Mouse (Mus musculus): Measurements from ENCODE around the gene Clic3. TPM values are rescaled to one million over a fixed set of nuclear protein-coding genes. Genes with fewer than 3 reads are reported as not detected.

The Clic3 gene
- total and polyA plus RNA-seq, 3 experiments, result 0.30 to 0.71 TPM; not detected in 1

GRCm38 (mm10) chr2:25480541-25480940, 23.9 kb downstream of the Clic3 start:
- Histone ChIP-seq H3K4me3 (replicated peaks in 1 of 3; ENCODE audit: low read depth in 2 of 3, low read length in 2 of 3, poor library complexity in 1 of 3) (no peak overlapping the region), H3K4me1 (ENCODE audit: control insufficient read depth in 1 of 2, insufficient read depth in 2 of 2) (no peaks in the 10 kb centered on the region), H3K9me3 (replicated peaks; ENCODE audit: low read length) (peaks cover 9% of the 10 kb centered on the region), H3K27me3 (replicated peaks) (peaks cover 16% of the 10 kb centered on the region), H3K27ac (ENCODE audit: insufficient read depth, low read depth) (no peak overlapping the region), H3K36me3 (replicated peaks in 1 of 2; ENCODE audit: control insufficient read depth in 1 of 2, insufficient read depth in 1 of 2, low read length in 1 of 2) (no peaks in the 10 kb centered on the region), H3K79me2 (replicated peaks; ENCODE audit: control insufficient read depth, extremely low read depth, insufficient read depth, poor library complexity, severe bottlenecking) (no peaks in the 10 kb centered on the region), H3K4me2 (ENCODE audit: insufficient read depth, low read depth, poor library complexity, severe bottlenecking) (no peak overlapping the region), H3K9ac (ENCODE audit: insufficient read depth, low read depth) (no peak overlapping the region)
- dilution Hi-C loops (cut with MboI; ENCODE audit: extremely low pct_ligation_motif_present, extremely low pct_unique_long_range_greater_than_20kb, low sequenced_read_pairs) (no loop called here), in situ Hi-C loops (cut with MboI; ENCODE audit: low pct_ligation_motif_present, low pct_unique_long_range_greater_than_20kb, low sequenced_read_pairs) (no loop called here)
- no peak for DNase-seq (ENCODE audit: extremely low read depth)
- no peak for TF ChIP-seq MEF2A (IDR thresholded peaks at IDR 0.05; ENCODE audit: borderline replicate concordance, low read depth, low read length)
- no peak for TF ChIP-seq NELFE (IDR thresholded peaks at IDR 0.05; ENCODE audit: low read depth, low read length)
- no peak for TF ChIP-seq ZC3H11A (IDR thresholded peaks at IDR 0.05; ENCODE audit: low read depth, low read length)
- TF ChIP-seq CHD1 (IDR thresholded peaks at IDR 0.05; ENCODE audit: low read depth, low read length), result no peak
- TF ChIP-seq POLR2A (IDR thresholded peaks at IDR 0.05; ENCODE audit: low read depth, low read length), result no peak
- TF ChIP-seq PAX5 (IDR thresholded peaks at IDR 0.05; ENCODE audit: low read length), result no peak
- no peak for TF ChIP-seq MYC (IDR thresholded peaks at IDR 0.05; ENCODE audit: low read depth, low read length)
- TF ChIP-seq KAT2A (IDR thresholded peaks at IDR 0.05; ENCODE audit: insufficient replicate concordance, low read length), result no peak
- no peak for TF ChIP-seq E2F4 (IDR thresholded peaks at IDR 0.05; ENCODE audit: insufficient replicate concordance, low read depth, low read length)
- TF ChIP-seq ZNF384 (IDR thresholded peaks at IDR 0.05; ENCODE audit: low read depth, low read length), result no peak
- no peak for TF ChIP-seq HCFC1 (IDR thresholded peaks at IDR 0.05; ENCODE audit: low read depth, low read length)
- TF ChIP-seq TBP (conservative IDR thresholded peaks at IDR 0.05; ENCODE audit: low read depth, low read length), result no peak
- TF ChIP-seq GABPA (IDR thresholded peaks at IDR 0.05; ENCODE audit: insufficient replicate concordance, low read depth, low read length), result no peak
- TF ChIP-seq MAFK (IDR thresholded peaks at IDR 0.05; ENCODE audit: insufficient replicate concordance, low read length), result no peak

GRCm38 (mm10) chr2:25482969-25483368, 26.3 kb downstream of the Clic3 start:
- H3K27me3 ChIP-seq (replicated peaks), result peaks cover 29% of the 10 kb centered on the region
- in situ Hi-C loops (cut with MboI; ENCODE audit: low pct_ligation_motif_present, low pct_unique_long_range_greater_than_20kb, low sequenced_read_pairs), result no loop called here
- H3K36me3 ChIP-seq (replicated peaks in 1 of 2; ENCODE audit: control insufficient read depth in 1 of 2, insufficient read depth in 1 of 2, low read length in 1 of 2), result no peaks in the 10 kb centered on the region
- H3K27ac ChIP-seq (ENCODE audit: insufficient read depth, low read depth), result no peak overlapping the region
- dilution Hi-C loops (cut with MboI; ENCODE audit: extremely low pct_ligation_motif_present, extremely low pct_unique_long_range_greater_than_20kb, low sequenced_read_pairs), result no loop called here
- H3K9me3 ChIP-seq (replicated peaks; ENCODE audit: low read length), result peaks cover 14% of the 10 kb centered on the region
- no peaks in the 10 kb centered on the region for H3K79me2 ChIP-seq (replicated peaks; ENCODE audit: control insufficient read depth, extremely low read depth, insufficient read depth, poor library complexity, severe bottlenecking)
- no peak overlapping the region for H3K4me3 ChIP-seq (replicated peaks in 1 of 3; ENCODE audit: low read depth in 2 of 3, low read length in 2 of 3, poor library complexity in 1 of 3)
- no peaks in the 10 kb centered on the region for H3K4me1 ChIP-seq (ENCODE audit: control insufficient read depth in 1 of 2, insufficient read depth in 2 of 2)
- no peak overlapping the region for H3K9ac ChIP-seq (ENCODE audit: insufficient read depth, low read depth)
- H3K4me2 ChIP-seq (ENCODE audit: insufficient read depth, low read depth, poor library complexity, severe bottlenecking), result no peak overlapping the region
- peak; percentile 69 for DNase-seq (ENCODE audit: extremely low read depth)
- TF ChIP-seq RAD21 (IDR thresholded peaks at IDR 0.05; ENCODE audit: low read depth, low read length) (peak; percentile 95), NELFE (IDR thresholded peaks at IDR 0.05; ENCODE audit: low read depth, low read length) (no peak), MEF2A (IDR thresholded peaks at IDR 0.05; ENCODE audit: borderline replicate concordance, low read depth, low read length) (no peak), CTCF (conservative IDR thresholded peaks at IDR 0.05 in 1 of 2, IDR thresholded peaks at IDR 0.05 in 1 of 2; ENCODE audit: low read depth in 2 of 2, low read length in 2 of 2) (peak; percentile 42 to 91; a peak in 3 of 4 replicates), TCF12 (IDR thresholded peaks at IDR 0.05; ENCODE audit: low read depth, low read length) (no peak), MAZ (IDR thresholded peaks at IDR 0.05; ENCODE audit: low read depth, low read length) (0 out of 2 replicates have a peak, but pooled peaks have one; percentile 24), ZC3H11A (IDR thresholded peaks at IDR 0.05; ENCODE audit: low read depth, low read length) (peak; percentile 48; the same call in 1 of the 2 replicates), SMC3 (IDR thresholded peaks at IDR 0.05; ENCODE audit: low read depth, low read length) (peak; percentile 90)

Data from CH12.LX (cell line).